Mouse (Mus musculus): ENCODE data around the gene Ptpn3.
"Not testable (repeated sequence)": the region's sequence is repeated elsewhere in the genome, so short reads cannot be mapped to it uniquely, and the experiment has no call there.

Ptpn3 gene

DNA sequence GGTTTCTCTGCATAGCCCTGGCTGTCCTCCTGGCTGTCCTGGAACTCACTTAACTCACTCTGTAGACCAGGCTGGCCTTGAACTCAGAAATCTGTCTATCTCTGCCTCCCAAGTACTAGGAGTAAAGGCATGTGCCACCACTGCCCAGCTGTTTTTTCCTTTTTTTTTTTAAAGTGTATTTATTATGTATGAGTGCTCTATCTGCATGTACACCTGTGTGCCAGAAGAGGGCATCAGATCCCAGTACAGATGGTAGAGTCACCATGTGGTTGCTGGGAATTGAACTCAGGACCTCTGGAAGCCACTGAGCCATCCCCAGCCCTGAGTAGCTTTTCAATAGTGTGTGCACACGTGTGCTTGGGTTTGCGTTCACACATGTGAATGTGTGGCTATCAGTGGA lies 76.9 kb downstream of the Ptpn3 start:
- no peak for DNase-seq (ENCODE audit: low spot score in 2 of 2)

DNA sequence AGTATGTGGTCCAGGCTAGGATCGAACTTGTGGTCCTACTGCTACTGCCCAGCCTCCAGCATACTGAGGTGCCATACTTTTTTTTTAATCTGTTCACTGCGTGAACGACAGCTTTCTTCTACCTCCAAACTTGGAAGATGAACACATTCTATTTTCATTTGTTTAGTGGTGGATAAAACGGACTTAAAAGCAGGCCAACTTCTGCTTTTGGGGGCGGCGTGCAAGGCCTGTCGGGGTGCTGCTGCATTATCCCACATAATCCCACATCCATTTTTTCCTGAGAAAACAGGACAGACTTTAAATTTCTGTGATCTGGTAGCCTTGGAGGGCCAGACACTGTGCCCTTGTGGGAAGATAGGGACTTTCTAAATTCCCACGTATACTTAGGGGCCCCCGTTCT lies 83.9 kb downstream of the Ptpn3 start:
- no peak for DNase-seq (ENCODE audit: low spot score in 2 of 2)

DNA sequence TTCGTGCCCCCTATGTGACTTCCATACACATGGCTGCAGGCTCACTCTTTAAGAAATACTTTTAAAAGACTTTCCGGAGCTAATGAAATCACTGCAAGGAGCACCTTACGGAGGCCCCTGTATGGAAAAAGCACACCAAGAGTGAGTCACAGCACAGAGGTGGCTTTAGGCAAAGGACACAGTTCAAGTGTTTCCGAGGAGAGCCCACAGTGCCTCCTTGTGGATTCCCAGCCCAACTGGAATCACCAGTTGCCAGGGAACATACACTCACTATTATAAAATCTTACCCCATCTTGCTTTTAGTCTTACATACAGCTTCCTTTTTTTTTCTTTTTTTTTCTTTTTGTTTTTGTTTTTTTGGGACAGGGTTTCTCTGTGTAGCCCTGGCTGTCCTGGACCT lies 85.1 kb downstream of the Ptpn3 start:
- DNase-seq (ENCODE audit: low spot score in 2 of 2): no peak

DNA sequence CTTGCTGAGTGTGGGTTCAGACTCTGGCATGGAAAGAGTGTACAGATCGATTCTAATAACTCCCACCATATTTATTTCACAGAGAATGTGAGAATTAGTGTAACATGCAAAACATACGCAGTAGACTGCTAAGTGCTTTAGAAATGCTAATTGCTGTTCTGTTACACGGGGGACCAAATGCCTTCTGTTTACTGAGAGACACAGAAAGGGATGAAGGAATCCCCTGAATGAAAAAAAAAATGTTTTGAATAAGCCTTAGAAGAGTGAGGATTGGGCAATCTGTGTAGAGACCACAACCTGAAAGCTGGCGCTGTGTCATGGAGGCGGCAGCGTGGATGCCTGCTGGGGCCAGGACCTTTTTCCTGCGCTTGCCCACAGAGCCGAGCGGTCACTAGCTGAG lies 86.8 kb downstream of the Ptpn3 start:
- DNase-seq (ENCODE audit: low spot score in 2 of 2): no peak

DNA sequence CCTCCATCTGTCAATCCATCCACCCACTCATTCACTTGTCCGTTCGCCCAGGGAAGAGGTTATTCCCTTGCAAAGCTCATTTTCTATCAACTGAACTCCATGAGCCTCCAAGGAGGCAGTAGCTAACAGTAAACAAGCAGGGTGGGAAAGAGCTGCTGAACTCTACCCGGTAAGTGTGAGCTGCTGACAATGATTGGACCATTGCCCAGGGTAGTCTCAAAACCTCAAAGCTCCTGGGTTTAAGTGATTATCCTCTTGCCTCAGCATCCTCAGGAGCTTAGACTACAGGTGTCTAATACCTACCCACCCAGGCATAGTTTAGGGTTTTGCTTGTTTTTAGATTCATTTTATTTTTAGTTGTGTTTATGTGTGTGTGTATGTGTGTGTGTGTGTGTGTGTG lies 87.5 kb downstream of the Ptpn3 start:
- no peak for DNase-seq (ENCODE audit: low spot score in 2 of 2)

- no peak for DNase-seq (ENCODE audit: low spot score in 2 of 2)
These were observed 89.9 kb downstream of the Ptpn3 start for GRCm38 (mm10) chr4:57211706-57212105.

DNA sequence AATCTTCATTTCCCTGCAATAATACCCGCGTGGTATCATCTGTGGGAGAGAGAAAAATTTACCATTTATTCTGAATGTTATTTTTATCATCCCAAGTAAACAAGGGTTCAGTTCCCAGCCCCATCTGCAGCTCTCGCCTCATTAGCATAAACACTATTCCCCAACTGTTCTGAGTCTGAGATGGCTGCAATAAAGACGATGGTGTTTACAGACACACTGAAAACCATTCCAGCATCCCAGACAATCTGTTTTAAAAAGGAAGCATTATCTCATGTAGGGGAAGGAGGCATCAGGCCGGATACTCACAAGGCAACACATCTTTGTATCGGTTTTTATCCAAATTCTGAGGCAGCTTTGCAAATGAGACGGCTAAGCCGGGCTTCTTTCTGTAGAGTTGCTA lies 95.7 kb downstream of the Ptpn3 start:
- no peak for DNase-seq (ENCODE audit: low spot score in 2 of 2)

GRCm38 (mm10) chr4:57204780-57205179 lies 96.9 kb downstream of the Ptpn3 start:
- no peak for DNase-seq (ENCODE audit: low spot score in 2 of 2)

- peak in 1 of 2 experiments; percentile 24 for DNase-seq (ENCODE audit: low spot score in 2 of 2)
These were observed 98.8 kb downstream of the Ptpn3 start for GRCm38 (mm10) chr4:57202660-57203361.

DNA sequence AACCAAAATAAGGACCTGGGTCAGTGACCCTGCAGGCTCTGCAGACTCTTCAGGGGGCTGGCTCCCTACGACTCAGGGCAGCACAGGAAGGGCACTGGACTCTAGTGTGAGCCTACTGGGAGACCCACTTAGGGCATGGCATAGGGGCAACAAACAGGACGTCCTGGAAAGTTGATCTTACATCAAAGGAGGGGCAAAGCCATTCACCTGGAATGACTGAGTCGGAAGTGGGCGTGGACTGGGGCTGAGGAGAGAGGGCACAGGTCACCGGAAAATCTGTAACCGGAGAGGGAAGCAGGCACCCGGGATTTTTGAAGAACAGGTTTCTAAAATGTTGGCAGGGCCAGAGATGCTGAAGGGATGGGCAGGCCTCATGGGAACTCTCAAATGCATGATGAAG lies 99.5 kb downstream of the Ptpn3 start:
- no peak for DNase-seq (ENCODE audit: low spot score in 2 of 2)

GRCm38 (mm10) chr4:57200661-57201060 lies 101.0 kb downstream of the Ptpn3 start:
- DNase-seq (ENCODE audit: low spot score in 2 of 2): no peak

- DNase-seq (ENCODE audit: low spot score in 2 of 2): not testable (repeated sequence)
These were observed 102.8 kb downstream of the Ptpn3 start for GRCm38 (mm10) chr4:57198666-57199393.

DNA sequence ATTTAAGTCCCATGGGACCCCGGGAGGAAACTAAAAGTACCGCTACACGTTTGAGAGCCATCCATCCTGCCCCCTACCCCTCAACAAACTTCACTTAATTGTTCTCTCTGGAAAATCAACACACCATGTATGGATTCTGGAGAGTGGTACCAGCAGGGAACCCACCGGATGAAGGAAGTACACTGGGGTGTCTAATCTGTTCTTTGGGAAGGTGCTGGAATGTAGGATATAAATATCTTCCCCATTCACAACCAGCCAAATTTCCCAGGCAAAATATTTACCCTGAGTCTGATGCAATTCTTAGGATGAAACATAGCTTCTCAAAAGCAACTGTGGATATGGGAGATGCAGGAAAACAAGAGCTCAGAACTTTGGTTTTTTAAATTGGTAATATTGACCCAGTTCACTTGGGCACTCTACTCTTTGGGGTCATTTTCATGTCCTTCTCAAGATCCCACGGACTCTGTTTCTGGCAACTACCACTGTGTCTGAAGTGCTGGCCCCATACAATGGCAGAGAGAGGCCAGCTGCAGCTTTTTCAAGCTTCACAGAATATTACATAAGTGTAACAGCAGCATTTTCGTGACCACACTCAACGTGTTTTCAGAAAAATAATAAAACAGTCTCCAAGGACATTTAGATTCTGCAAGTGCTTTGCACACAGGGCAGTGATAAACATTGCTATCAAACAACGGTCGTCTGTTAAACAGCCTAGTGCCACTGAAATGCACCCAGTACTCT lies 109.9 kb downstream of the Ptpn3 start:
- DNase-seq (ENCODE audit: low spot score in 2 of 2): no peak

GRCm38 (mm10) chr4:57189881-57190280 lies 111.8 kb downstream of the Ptpn3 start:
- DNase-seq (ENCODE audit: low spot score in 2 of 2): no peak

GRCm38 (mm10) chr4:57186035-57186434 lies 115.6 kb downstream of the Ptpn3 start:
- no peak for DNase-seq (ENCODE audit: low spot score in 2 of 2)

DNA sequence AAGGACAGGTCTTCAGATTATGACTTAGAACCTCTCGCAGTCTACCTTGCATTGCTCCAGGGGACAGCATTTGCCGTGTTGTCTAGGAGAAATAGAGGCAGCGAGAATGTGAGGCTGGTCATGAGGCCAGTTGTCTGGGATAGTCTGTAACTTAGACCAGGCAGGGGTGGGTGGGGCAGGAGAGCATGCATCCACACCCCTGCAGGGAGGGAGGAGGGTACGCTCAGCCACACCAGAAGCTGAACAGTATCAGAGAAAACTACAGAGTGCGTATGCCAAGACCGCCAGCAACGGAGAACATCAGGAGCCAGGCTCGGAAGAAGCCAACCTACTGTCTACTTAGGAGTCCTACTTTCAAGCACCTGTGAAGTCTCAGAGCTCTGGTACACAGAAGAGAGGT lies 116.2 kb downstream of the Ptpn3 start:
- DNase-seq (ENCODE audit: low spot score in 2 of 2): no peak

DNA sequence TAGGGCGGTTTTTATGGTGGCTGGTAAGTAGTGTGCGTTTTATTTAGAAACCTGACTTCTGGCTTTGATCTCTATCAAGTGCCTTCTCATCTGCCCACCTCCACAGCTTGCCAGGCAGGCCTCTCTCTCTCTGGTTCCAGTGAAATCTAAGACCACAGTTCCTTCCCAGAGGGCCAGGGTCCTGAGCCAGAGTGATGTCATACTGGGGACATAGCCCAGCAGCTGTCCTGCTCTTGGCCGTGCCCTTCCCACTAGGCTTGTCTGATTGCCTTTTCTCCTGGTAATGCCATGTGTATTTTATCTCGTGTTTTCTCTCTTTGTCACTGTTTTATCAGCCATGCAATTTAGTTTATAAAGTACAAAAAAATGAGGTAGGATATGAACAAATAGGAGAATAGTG lies 118.1 kb downstream of the Ptpn3 start:
- no peak for DNase-seq (ENCODE audit: low spot score in 2 of 2)

DNA sequence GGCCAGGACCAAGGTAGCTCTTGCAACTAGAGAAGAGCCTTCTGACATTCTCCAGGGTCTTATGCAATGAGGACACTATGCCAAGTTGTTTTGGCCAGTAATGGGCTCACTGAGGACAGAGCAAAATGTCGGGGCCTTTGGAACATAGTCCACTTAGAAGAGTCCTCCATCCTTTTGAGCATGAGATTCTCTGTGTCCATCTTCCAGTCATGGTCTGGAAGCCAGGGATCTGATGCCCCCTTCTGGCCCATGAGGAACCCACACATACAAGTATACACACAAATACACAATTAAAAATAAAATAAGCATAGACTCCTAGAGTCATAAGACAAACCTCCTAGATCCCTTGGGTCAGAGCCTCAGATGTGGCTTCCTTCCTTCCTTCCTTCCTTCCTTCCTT lies 120.1 kb downstream of the Ptpn3 start:
- DNase-seq (ENCODE audit: low spot score in 2 of 2): no peak

- no peak for DNase-seq (ENCODE audit: low spot score in 2 of 2)
These were observed 122.8 kb downstream of the Ptpn3 start for GRCm38 (mm10) chr4:57178881-57179280.

DNA sequence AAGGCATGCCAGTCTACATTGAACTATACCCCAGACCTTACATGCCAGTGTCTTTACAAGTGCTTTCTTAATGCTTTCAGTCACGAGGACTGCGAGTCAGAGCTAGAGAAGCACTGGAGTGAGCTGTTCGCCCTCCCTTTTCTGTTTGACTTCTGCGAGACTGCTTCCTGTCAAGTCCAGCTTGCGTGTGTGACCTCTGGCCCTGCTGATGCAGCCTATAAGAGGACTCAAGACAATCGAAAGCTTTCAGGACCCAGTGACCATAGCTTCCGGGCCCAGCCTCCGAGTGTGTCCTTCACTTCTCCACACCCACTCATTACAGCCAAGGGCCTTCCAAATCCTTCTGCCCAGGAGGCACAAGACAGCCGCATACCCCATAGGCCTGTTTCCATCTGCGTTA lies 126.3 kb downstream of the Ptpn3 start:
- DNase-seq (ENCODE audit: low spot score in 2 of 2): no peak

DNA sequence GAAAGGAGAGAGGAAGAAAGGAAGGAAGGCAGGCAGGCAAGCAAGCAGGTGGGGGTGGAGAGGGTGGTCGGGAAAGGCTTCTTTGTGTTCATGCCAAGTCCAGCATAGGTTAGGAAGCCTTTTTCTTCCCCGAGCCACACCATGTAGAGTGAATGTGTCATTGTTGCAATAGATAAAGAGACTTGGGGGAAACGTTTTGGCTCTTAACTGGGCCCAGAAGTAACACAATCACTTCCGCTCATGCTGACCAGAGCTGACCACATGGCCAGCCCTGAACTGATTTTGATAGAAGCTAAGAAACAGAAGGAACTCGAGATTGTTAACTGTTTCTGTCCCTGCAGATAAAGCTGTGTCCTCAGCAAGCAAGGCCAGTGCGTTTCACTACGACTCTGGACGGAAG lies 128.8 kb downstream of the Ptpn3 start:
- no peak for DNase-seq (ENCODE audit: low spot score in 2 of 2)

- DNase-seq (ENCODE audit: low spot score in 2 of 2): no peak
These were observed 129.8 kb downstream of the Ptpn3 start for GRCm38 (mm10) chr4:57171817-57172216.

- DNase-seq (ENCODE audit: low spot score in 2 of 2): no peak
These were observed 133.0 kb downstream of the Ptpn3 start for GRCm38 (mm10) chr4:57168680-57169079.
